Mouse (Mus musculus): ENCODE measurements around the gene Smad6. TPM values are rescaled to one million over a fixed set of nuclear protein-coding genes. Genes with fewer than 3 reads are reported as not detected.

Smad6 gene
- total RNA-seq (2022) = 10 to 100 TPM in 1 of 4 experiments, 1 to 10 TPM in 3; 7.6 to 11.1 (median 8.6) TPM

- DNase-seq = peak; percentile 92
Observed at GRCm38 (mm10) chr9:64021853-64022561, at the start of gene Smad6. TSS of gene Smad6 (minus strand) at chr9:64022059.

- DNase-seq = no peak
Observed at GRCm38 (mm10) chr9:64070674-64071073, 48.8 kb upstream of the Smad6 start.

- no peak for DNase-seq
Observed at GRCm38 (mm10) chr9:64069131-64069530, 47.3 kb upstream of the Smad6 start.

GRCm38 (mm10) chr9:64068571-64068970 is 46.7 kb upstream of the Smad6 start:
- DNase-seq = no peak

GRCm38 (mm10) chr9:64067787-64068186 is 45.9 kb upstream of the Smad6 start:
- DNase-seq = no peak

GRCm38 (mm10) chr9:64060033-64060539 is 38.2 kb upstream of the Smad6 start:
- DNase-seq = no peak

GRCm38 (mm10) chr9:64057903-64058650 is 36.2 kb upstream of the Smad6 start:
- no peak for DNase-seq

- no peak for DNase-seq
Observed at GRCm38 (mm10) chr9:64055162-64055561, 33.3 kb upstream of the Smad6 start.

GRCm38 (mm10) chr9:64053786-64054185 is 31.9 kb upstream of the Smad6 start:
- no peak for DNase-seq

- no peak for DNase-seq
Observed at GRCm38 (mm10) chr9:64051241-64051640, 29.4 kb upstream of the Smad6 start.

- peak; percentile 72 for DNase-seq
Observed at GRCm38 (mm10) chr9:64050513-64051065, 28.7 kb upstream of the Smad6 start.

- DNase-seq = peak; percentile 93
Observed at GRCm38 (mm10) chr9:64049471-64050380, 27.9 kb upstream of the Smad6 start.

- DNase-seq = no peak
Observed at GRCm38 (mm10) chr9:64045117-64045890, 23.4 kb upstream of the Smad6 start.

GRCm38 (mm10) chr9:64044343-64044742 is 22.5 kb upstream of the Smad6 start:
- DNase-seq = no peak

GRCm38 (mm10) chr9:64042911-64043310 is 21.1 kb upstream of the Smad6 start:
- DNase-seq = no peak

- no peak for DNase-seq
Observed at GRCm38 (mm10) chr9:64042216-64042615, 20.4 kb upstream of the Smad6 start.

- no peak for DNase-seq
Observed at GRCm38 (mm10) chr9:64029908-64030631, 8.2 kb upstream of the Smad6 start.

- no peak for DNase-seq
Observed at GRCm38 (mm10) chr9:64025565-64025964, 3.7 kb upstream of the Smad6 start.

- no peak for DNase-seq
Observed at GRCm38 (mm10) chr9:64024976-64025375, 3.1 kb upstream of the Smad6 start.

- DNase-seq = peak; percentile 93
Observed at GRCm38 (mm10) chr9:64022562-64023366, 905 bp upstream of the Smad6 start.

All from adrenal gland, adult 8-10 months (tissue).